In the genomic region with DNA sequence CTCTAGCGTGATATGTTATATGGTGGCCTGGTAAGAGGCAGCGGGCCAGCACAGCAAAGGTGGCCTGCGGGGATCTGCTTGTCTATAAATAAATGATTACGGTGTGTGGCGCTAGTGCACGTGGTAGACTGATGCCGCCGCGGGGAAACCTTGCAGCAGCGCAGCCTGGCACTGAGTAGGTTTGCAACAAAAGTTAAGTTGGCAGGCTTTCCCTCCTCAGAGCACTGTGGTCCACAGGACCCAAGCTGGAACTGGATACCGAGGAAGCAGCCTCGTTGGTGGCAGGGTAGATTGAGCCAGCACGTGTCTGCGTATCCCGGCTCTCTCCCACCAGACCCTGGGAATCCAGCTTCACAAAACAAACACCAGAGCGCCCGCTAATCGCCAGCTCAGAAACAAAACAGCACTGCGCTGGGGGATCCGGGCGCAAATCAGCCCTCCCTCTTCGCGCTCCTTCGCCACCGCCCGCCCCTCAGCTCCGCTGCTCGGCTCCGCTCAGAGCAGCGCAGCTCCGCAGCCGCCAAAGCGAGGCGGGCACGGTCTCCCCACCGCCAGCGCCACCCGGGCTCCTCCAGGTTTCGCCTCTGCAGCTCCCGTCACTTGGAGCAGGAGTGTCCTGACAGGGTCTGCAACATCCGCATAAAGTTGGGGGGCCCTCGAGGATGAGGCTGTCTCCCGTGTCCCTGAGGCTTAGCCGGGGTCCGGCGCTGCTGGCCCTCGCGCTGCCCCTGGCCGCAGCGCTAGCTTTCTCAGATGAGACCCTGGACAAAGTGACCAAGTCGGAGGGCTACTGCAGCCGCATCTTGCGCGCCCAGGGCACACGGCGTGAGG, we compare ENCODE assay signal across 8 mouse cellular contexts. TPM values are rescaled to one million over a fixed set of nuclear protein-coding genes. Genes with fewer than 3 reads are reported as not detected.
A peak's percentile ranks its signal among the peaks of the same experiment; 100 is the strongest.
DNase-seq lines count a peak whose midpoint lies in the region; ATAC-seq and TF ChIP-seq lines count a peak whose summit lies in the region.

A gene (plus strand): TSS at position 332 of the 831 bp plus-strand sequence.

- peaks cover 4% of the 10 kb centered on the region; the same call in 1 of the 2 replicates for H3K36me3 ChIP-seq in embryonic facial prominence, embryonic 10.5 days (replicated peaks)
- H3K36me3 ChIP-seq in intestine, embryonic 16.5 days (ENCODE audit: control insufficient read depth, insufficient read depth, low read length): no peaks in the 10 kb centered on the region
- H3K36me3 ChIP-seq in limb, embryonic 14.5 days (ENCODE audit: control insufficient read depth, insufficient read depth, low read length): no peaks in the 10 kb centered on the region
- H3K36me3 ChIP-seq in midbrain, embryonic 13.5 days: no peaks in the 10 kb centered on the region
- H3K36me3 ChIP-seq in stomach, embryonic 15.5 days: no peaks in the 10 kb centered on the region

- whole genome bisulfite sequencing in embryonic facial prominence, embryonic 10.5 days: under 1% methylated on average over 56 of the region's 56 CpGs
- WGBS in intestine, embryonic 16.5 days: under 1% methylated on average over 56 of the region's 56 CpGs
- under 1% methylated on average over 51 of the region's 56 CpGs for WGBS in limb, embryonic 14.5 days
- WGBS in midbrain, embryonic 13.5 days: under 1% methylated on average over 55 of the region's 56 CpGs
- under 1% methylated on average over 56 of the region's 56 CpGs for WGBS in stomach, embryonic 15.5 days

- H3K9ac ChIP-seq in intestine, embryonic 16.5 days (ENCODE audit: low read depth, low read length): peak within 1 kb of the TSS; percentile 71
- H3K9ac ChIP-seq in limb, embryonic 14.5 days (ENCODE audit: low read depth, low read length, severe bottlenecking): peak within 1 kb of the TSS; percentile 64
- peak within 1 kb of the TSS; percentile 73 for H3K9ac ChIP-seq in midbrain, embryonic 13.5 days (replicated peaks)
- H3K9ac ChIP-seq in stomach, embryonic 15.5 days: peak within 1 kb of the TSS; percentile 35; the same call in 1 of the 2 replicates

- H3K4me3 ChIP-seq in embryonic facial prominence, embryonic 10.5 days: peak within 1 kb of the TSS; percentile 73
- peak within 1 kb of the TSS; percentile 60 for H3K4me3 ChIP-seq in intestine, embryonic 16.5 days (ENCODE audit: low read length)
- H3K4me3 ChIP-seq in limb, embryonic 14.5 days (replicated peaks; ENCODE audit: low read length): peak within 1 kb of the TSS; percentile 51
- peak within 1 kb of the TSS; percentile 60 for H3K4me3 ChIP-seq in midbrain, embryonic 13.5 days (replicated peaks)
- H3K4me3 ChIP-seq in stomach, embryonic 15.5 days (replicated peaks): peak within 1 kb of the TSS; percentile 53

- H3K4me2 ChIP-seq in intestine, embryonic 16.5 days (ENCODE audit: low read depth, low read length): peak within 1 kb of the TSS; percentile 99
- H3K4me2 ChIP-seq in limb, embryonic 14.5 days (replicated peaks; ENCODE audit: low read depth, low read length, severe bottlenecking): peak within 1 kb of the TSS; percentile 99
- peak within 1 kb of the TSS; percentile 100 for H3K4me2 ChIP-seq in midbrain, embryonic 13.5 days (replicated peaks)
- peak within 1 kb of the TSS; percentile 94 for H3K4me2 ChIP-seq in stomach, embryonic 15.5 days

- peaks cover 58% of the 10 kb centered on the region for H3K27me3 ChIP-seq in embryonic facial prominence, embryonic 10.5 days (replicated peaks; ENCODE audit: low read depth, poor library complexity, severe bottlenecking)
- H3K27me3 ChIP-seq in intestine, embryonic 16.5 days (replicated peaks; ENCODE audit: control insufficient read depth, insufficient read depth, low read length): peaks cover 29% of the 10 kb centered on the region
- peaks cover 29% of the 10 kb centered on the region for H3K27me3 ChIP-seq in limb, embryonic 14.5 days (ENCODE audit: control insufficient read depth, insufficient read depth, low read length)
- peaks cover 43% of the 10 kb centered on the region for H3K27me3 ChIP-seq in midbrain, embryonic 13.5 days
- H3K27me3 ChIP-seq in stomach, embryonic 15.5 days (replicated peaks): peaks cover 27% of the 10 kb centered on the region

- no peak for TF ChIP-seq POLR2A in limb, embryonic 14.5 days (IDR thresholded peaks at IDR 0.05; ENCODE audit: borderline replicate concordance, extremely low read depth, insufficient read depth, insufficient read length)

- peak; percentile 5 for DNase-seq in CD4-positive, CD25-positive, alpha-beta regulatory T cell, adult 2 months (ENCODE audit: low read depth, low spot score)
- peak; percentile 81 for DNase-seq in embryonic facial prominence, embryonic 10.5 days (ENCODE audit: low spot score)
- peak; percentile 37 for DNase-seq in limb, embryonic 14.5 days (ENCODE audit: low spot score)

- peaks cover 50% of the 10 kb centered on the region for H3K4me1 ChIP-seq in embryonic facial prominence, embryonic 10.5 days
- H3K4me1 ChIP-seq in intestine, embryonic 16.5 days (ENCODE audit: control insufficient read depth, insufficient read depth, low read length): peaks cover 13% of the 10 kb centered on the region
- H3K4me1 ChIP-seq in limb, embryonic 14.5 days (ENCODE audit: control insufficient read depth, insufficient read depth, low read length): peaks cover 3% of the 10 kb centered on the region
- H3K4me1 ChIP-seq in midbrain, embryonic 13.5 days (replicated peaks): peaks cover 42% of the 10 kb centered on the region
- peaks cover 14% of the 10 kb centered on the region for H3K4me1 ChIP-seq in stomach, embryonic 15.5 days

- H3K9me3 ChIP-seq in embryonic facial prominence, embryonic 10.5 days: peaks cover 7% of the 10 kb centered on the region
- H3K9me3 ChIP-seq in intestine, embryonic 16.5 days (ENCODE audit: control insufficient read depth, low read length): no peaks in the 10 kb centered on the region
- H3K9me3 ChIP-seq in limb, embryonic 14.5 days (ENCODE audit: control insufficient read depth, low read length): 0 out of 2 replicates have a peak, but pooled peaks cover 5% of the 10 kb centered on the region
- H3K9me3 ChIP-seq in midbrain, embryonic 13.5 days: no peaks in the 10 kb centered on the region; the same call in 1 of the 2 replicates
- H3K9me3 ChIP-seq in stomach, embryonic 15.5 days: no peaks in the 10 kb centered on the region

- peak within 1 kb of the TSS; percentile 84 for H3K27ac ChIP-seq in embryonic facial prominence, embryonic 10.5 days (replicated peaks)
- H3K27ac ChIP-seq in intestine, embryonic 16.5 days (ENCODE audit: low read length): no peak within 1 kb of the TSS
- H3K27ac ChIP-seq in limb, embryonic 14.5 days (replicated peaks; ENCODE audit: low read depth, low read length): no peak within 1 kb of the TSS
- peak within 1 kb of the TSS; percentile 62 for H3K27ac ChIP-seq in midbrain, embryonic 13.5 days
- H3K27ac ChIP-seq in stomach, embryonic 15.5 days: no peak within 1 kb of the TSS

- no peak for ATAC-seq in CD4-positive, CD25-positive, alpha-beta regulatory T cell, adult 4 months
- ATAC-seq in granulocyte monocyte progenitor cell, adult 5-6 weeks (replicated peaks; ENCODE audit: poor library complexity, severe bottlenecking): peak; percentile 60
- ATAC-seq in intestine, embryonic 16.5 days: peak; percentile 90
- ATAC-seq in limb, embryonic 14.5 days (ENCODE audit: low FRiP score, low read depth): peak; percentile 85
- peak; percentile 93 for ATAC-seq in midbrain, embryonic 13.5 days
- peak; percentile 76 for ATAC-seq in stomach, embryonic 15.5 days (ENCODE audit: insufficient read depth, low FRiP score, low read depth)

RNA-seq across cellular contexts. Expression of the gene that starts here (rescaled TPM):
- 1 to 10 TPM; 1.1 TPM for polyA plus RNA-seq in CD4-positive, CD25-positive, alpha-beta regulatory T cell, adult 4 months (2017; shearing (Covaris generic))
- 22.3 and 22.8 TPM in 2 replicates for polyA plus RNA-seq in embryonic facial prominence, embryonic 10.5 days (2016; fragmentation: Nextera tagmentation; extraction: Ambion mirVana)
- total RNA-seq in granulocyte monocyte progenitor cell, adult 5-6 weeks (2014; fragmentation: Nextera tagmentation): not detected in 2 replicates
- total RNA-seq in granulocyte monocyte progenitor cell, adult 5-6 weeks (2017): not detected in 2 replicates
- 8.2 and 8.9 TPM in 2 replicates for polyA plus RNA-seq in intestine, embryonic 16.5 days (2015; fragmentation: Nextera tagmentation; extraction: Ambion mirVana)
- polyA plus RNA-seq in limb, embryonic 14.5 days (2012; rRNA removed): 8.8 and 9.0 TPM in 2 replicates
- polyA plus RNA-seq in limb, embryonic 14.5 days (2014; fragmentation: Nextera tagmentation; extraction: Ambion mirVana): 13.2 and 13.8 TPM in 2 replicates
- 33.5 and 62.4 TPM in 2 replicates for polyA plus RNA-seq in midbrain, embryonic 13.5 days (2015; fragmentation: Nextera tagmentation; extraction: Ambion mirVana)
- 17.1 and 19.6 TPM in 2 replicates for polyA plus RNA-seq in stomach, embryonic 15.5 days (2015; fragmentation: Nextera tagmentation; extraction: Ambion mirVana)

Comparison
In these comparisons a context has a peak if more than half of its experiments do, and no peak if none do; other contexts are left out.
1. Peak in ATAC-seq in granulocyte monocyte progenitor cell, adult 5-6 weeks; RNA of the gene not detected or under 1 TPM.
2. DNase-seq: peak in every context shown above with its lines; median percentile 81 in embryonic facial prominence, embryonic 10.5 days; 37 in limb, embryonic 14.5 days; 5 in CD4-positive, CD25-positive, alpha-beta regulatory T cell, adult 2 months.
3. H3K27ac ChIP-seq: peak in embryonic facial prominence, embryonic 10.5 days (single experiment) and midbrain, embryonic 13.5 days (single experiment); none in intestine, embryonic 16.5 days (single experiment), limb, embryonic 14.5 days (single experiment) and stomach, embryonic 15.5 days (single experiment).
4. Peak in every context shown above with its lines, with median percentiles within 50 percentile points of each other: H3K4me3 ChIP-seq, H3K4me2 ChIP-seq and H3K9ac ChIP-seq.